Mouse (Mus musculus) embryo, embryonic 9.5 days (tissue): ENCODE results near the gene Olfr869.

Source experiments
- DNase-seq: peaks from one replicate; pipeline ENCODE4 v3.0.0-alpha.2; 2017; ENCODE audit errors: extremely low spot score

Olfr869 gene

DNA sequence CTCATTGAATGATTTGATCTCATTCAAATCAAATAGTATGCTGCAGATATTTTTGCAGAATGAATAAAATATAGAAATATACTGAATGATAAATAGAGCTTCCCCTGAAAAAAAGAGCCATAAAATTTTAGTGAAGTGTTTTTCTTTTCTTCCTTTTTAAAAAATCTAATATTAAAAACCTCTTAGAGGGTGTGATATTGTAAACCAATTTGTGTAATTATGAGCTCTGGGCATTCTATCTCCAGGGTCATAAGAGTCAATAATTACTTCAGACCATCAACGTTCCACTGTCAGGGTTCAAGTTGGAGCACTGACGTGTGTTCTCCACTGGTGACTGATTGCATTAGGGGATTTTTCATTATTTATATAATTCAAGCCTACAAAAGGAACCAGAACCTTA is at the start of gene Olfr869:
Olfr869 (plus strand) TSS at position 301 of the 400 bp plus-strand sequence.
- no peak for DNase-seq

DNA sequence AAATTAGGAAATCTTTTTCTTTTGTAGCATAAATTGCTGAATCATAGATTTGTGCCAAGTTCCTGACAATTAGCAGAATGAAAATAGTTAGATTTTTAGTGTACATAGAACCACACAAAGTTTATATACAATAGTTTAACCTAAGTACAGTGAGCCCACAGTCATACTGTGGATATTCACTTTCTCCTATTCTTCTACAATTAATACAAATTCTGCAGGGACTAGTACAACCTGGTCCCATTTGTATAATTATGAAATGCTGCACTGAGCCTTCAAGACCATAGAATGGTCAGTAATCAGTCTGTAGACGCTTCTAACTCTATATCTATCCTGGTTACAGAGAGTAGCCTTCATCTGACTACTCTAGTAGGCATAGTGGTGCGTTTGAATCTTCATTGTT is 30.5 kb upstream of the Olfr869 start, which contains the start of gene Olfr868:
Olfr868 (plus strand) TSS at position 301 of the 400 bp plus-strand sequence.
- DNase-seq: no peak

DNA sequence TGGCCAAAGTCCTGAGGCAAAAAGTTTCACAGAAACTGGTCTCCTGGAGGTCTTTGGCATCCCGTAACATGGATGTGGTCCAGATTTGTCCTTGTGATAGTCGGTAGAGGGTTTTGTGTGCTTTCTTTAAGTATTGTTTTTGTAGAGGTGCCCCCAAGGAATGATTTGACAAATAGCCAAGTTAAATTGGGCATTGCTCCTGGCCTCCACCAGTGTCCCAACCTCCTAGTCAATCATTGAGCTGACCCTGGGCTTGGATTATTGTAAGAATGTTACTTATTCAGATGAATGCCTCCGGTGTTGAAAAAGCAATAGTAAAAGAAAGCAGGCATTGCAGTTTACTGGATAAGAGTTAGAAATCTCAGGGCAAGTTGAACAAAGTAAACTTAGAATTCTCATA is 20.9 kb downstream of the Olfr869 start:
- no peak for DNase-seq

DNA sequence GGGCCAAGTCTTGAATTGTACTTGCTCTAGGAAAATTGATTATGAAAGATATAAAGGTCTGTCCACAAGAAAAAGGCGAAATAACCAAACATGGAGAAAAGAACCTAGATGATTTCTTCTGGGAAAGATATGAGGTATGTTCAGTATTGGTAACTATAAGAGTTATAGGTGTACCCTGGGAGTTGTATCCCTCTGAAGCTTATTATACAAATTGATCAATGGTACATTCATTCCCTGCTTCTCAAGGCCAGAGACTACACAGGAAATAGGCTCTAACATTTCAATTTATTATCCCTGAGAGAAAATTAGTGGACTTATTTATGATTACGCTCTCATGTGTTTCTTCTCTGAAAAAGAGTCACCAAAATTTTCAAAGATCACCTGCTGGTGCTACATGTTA is 45.1 kb downstream of the Olfr869 start, which contains the start of gene Olfr870:
Olfr870 (minus strand) TSS at position 101 of the 400 bp plus-strand sequence.
- no peak for DNase-seq

DNA sequence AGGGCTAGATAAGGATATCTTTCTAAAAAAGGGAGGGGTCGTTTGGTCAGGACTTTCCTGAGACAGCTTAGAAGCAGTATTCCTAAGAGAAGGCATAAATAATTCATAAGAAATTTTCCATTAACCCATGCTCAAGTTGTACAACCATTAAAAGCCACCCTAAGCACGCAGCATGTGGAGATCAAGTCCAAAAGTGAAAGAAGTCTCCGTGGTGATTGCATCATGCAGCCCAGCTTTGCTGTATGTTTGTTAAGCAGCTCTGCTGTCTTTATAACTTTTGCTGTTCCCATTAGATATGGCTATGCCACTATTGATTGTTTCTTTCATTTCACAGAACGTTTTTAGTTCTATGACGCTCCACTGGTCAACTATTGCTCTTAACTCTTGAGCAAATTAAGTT is 50.7 kb downstream of the Olfr869 start:
- DNase-seq: no peak
